Mouse (Mus musculus): ENCODE measurements around the gene Tgfbr2. TPM values are rescaled to one million over a fixed set of nuclear protein-coding genes. Genes with fewer than 3 reads are reported as not detected.

Tgfbr2 gene
- polyA plus RNA-seq, 2 experiments, result 3.2 to 4.2 TPM

DNA sequence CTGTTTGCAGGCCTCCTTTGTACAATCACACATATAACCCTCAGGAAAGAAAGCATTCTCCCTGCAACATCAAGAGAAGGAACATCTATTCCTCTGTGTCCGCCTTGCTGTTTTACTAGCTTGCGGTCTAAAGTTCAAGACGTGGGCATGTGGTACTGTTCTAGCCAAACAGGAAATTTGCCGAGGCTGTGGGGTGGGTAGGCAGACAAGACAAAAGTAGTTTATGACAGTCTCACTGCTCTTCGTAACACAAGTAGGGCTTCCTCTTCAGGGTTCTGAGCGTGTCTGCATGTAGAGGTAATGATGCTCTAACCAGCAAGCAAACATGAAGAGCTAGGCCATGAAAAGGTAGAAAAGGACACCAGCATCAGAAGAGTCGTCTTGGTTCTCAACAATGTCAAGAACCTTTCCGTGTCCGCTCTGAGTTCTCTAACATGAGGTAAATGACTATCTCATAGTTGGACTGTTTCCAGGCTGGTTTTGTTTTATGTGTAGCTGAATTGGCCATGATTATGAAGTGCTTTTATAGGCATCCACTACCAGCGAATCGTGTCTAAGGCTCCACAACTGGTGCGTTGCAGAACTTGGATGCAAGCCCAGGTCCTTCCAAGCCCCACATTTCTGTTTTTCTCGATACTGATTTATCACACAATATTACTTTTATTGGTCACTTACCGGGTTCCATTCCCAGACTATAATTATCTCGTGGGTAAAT is 13.9 kb upstream of the Tgfbr2 start:
- Histone ChIP-seq H3K27ac (no peak overlapping the region), H3K4me2 (ENCODE audit: low read depth) (no peak overlapping the region), H3K36me3 (replicated peaks; ENCODE audit: control insufficient read depth, insufficient read depth, low read depth) (no peaks in the 10 kb centered on the region), H3K4me3 (ENCODE audit: insufficient read depth in 1 of 2, low read depth in 2 of 2, low read length in 2 of 2) (no peak overlapping the region), H3K27me3 (ENCODE audit: control insufficient read depth, insufficient read depth, low read length) (no peaks in the 10 kb centered on the region), H3K9me3 (ENCODE audit: control insufficient read depth, low read length) (no peaks in the 10 kb centered on the region), H3K4me1 (replicated peaks; ENCODE audit: control insufficient read depth in 2 of 2, insufficient read depth in 2 of 2, low read length in 1 of 2) (peaks cover 0 to 12% of the 10 kb centered on the region in 2 experiments; a peak in 2 of 4 replicates), H3K9ac (replicated peaks) (no peak overlapping the region)
- 65% methylated on average over 15 of the region's 15 CpGs for WGBS (ENCODE audit: insufficient replicate concordance)
- ATAC-seq (ENCODE audit: insufficient read depth), result no peak
- TF ChIP-seq CTCF (IDR thresholded peaks at IDR 0.05; ENCODE audit: low read depth) (no peak), EP300 (IDR thresholded peaks at IDR 0.05; ENCODE audit: low read depth) (no peak)
- DNase-seq (ENCODE audit: low read depth in 3 of 3, low spot score in 3 of 3), result no peak

DNA sequence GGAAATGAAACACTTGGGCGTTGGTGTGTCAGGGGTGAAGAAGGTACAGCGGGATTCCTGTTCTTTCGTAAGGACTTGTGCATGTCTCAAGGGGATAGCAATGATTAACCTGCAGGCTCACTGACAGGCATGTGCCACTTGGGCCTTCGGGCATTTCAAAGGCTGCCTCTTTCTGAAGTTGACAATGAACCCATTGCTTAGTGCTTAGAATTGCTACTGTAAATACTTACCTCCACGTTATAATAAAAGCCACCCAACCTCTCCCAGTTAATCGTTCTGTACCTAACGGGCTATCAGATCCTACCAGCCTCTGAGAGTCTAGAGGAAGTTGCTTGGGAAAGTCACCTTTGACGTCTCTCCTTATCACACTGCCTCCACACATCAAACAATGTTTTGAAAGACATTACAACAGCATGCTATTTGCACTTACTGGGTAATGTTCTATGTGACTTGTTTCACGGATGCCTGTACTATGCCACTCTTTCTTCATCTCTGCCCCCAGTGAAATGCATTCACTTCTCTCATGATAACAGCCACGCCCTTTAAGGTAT is 12.1 kb upstream of the Tgfbr2 start:
- WGBS (ENCODE audit: insufficient replicate concordance), result 33% methylated on average over 10 of the region's 10 CpGs
- H3K9me3 ChIP-seq (ENCODE audit: control insufficient read depth, low read length), result no peaks in the 10 kb centered on the region
- no peaks in the 10 kb centered on the region for H3K27me3 ChIP-seq (ENCODE audit: control insufficient read depth, insufficient read depth, low read length)
- no peak for DNase-seq (ENCODE audit: low read depth in 3 of 3, low spot score in 3 of 3)
- TF ChIP-seq CTCF (IDR thresholded peaks at IDR 0.05; ENCODE audit: low read depth) (no peak), EP300 (IDR thresholded peaks at IDR 0.05; ENCODE audit: low read depth) (no peak)
- no peak overlapping the region for H3K4me3 ChIP-seq (ENCODE audit: insufficient read depth in 1 of 2, low read depth in 2 of 2, low read length in 2 of 2)
- no peak overlapping the region for H3K4me2 ChIP-seq (ENCODE audit: low read depth)
- peak; percentile 13; the same call in 1 of the 2 replicates for ATAC-seq (ENCODE audit: insufficient read depth)
- H3K27ac ChIP-seq, result no peak overlapping the region
- no peak overlapping the region for H3K9ac ChIP-seq (replicated peaks)
- peaks cover 0 to 9% of the 10 kb centered on the region in 2 experiments; a peak in 2 of 4 replicates for H3K4me1 ChIP-seq (replicated peaks; ENCODE audit: control insufficient read depth in 2 of 2, insufficient read depth in 2 of 2, low read length in 1 of 2)
- no peaks in the 10 kb centered on the region for H3K36me3 ChIP-seq (replicated peaks; ENCODE audit: control insufficient read depth, insufficient read depth, low read depth)

DNA sequence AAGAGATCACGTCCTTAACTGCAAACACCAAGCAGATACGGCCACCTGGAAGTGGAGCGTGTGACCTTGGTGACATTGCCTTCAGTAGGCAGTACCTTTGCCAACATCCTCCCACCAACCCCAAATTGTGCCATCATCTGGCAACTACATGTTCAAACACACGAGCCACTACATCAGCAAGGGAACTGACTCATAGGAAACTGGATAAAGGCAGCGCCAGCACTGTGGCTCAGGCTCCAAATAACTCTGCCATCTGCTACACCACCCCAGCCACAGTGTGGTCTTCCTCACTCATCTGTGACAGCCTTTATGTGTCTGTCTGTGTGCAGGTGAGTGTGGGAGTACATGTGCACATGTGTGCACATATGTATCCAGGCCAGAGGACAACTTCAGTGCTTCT is 9.7 kb upstream of the Tgfbr2 start:
- Histone ChIP-seq H3K4me2 (ENCODE audit: low read depth) (no peak overlapping the region), H3K4me3 (ENCODE audit: insufficient read depth in 1 of 2, low read depth in 2 of 2, low read length in 2 of 2) (no peak overlapping the region), H3K27ac (no peak overlapping the region), H3K27me3 (ENCODE audit: control insufficient read depth, insufficient read depth, low read length) (no peaks in the 10 kb centered on the region), H3K9ac (replicated peaks) (no peak overlapping the region), H3K36me3 (replicated peaks; ENCODE audit: control insufficient read depth, insufficient read depth, low read depth) (no peaks in the 10 kb centered on the region), H3K4me1 (replicated peaks; ENCODE audit: control insufficient read depth in 2 of 2, insufficient read depth in 2 of 2, low read length in 1 of 2) (peaks cover 0 to 9% of the 10 kb centered on the region in 2 experiments; a peak in 2 of 4 replicates), H3K9me3 (ENCODE audit: control insufficient read depth, low read length) (no peaks in the 10 kb centered on the region)
- DNase-seq (ENCODE audit: low read depth in 3 of 3, low spot score in 3 of 3) (no peak), ATAC-seq (ENCODE audit: insufficient read depth) (no peak)
- TF ChIP-seq EP300 (IDR thresholded peaks at IDR 0.05; ENCODE audit: low read depth) (no peak), CTCF (IDR thresholded peaks at IDR 0.05; ENCODE audit: low read depth) (no peak)
- 75% methylated on average over 5 of the region's 5 CpGs for WGBS (ENCODE audit: insufficient replicate concordance)

DNA sequence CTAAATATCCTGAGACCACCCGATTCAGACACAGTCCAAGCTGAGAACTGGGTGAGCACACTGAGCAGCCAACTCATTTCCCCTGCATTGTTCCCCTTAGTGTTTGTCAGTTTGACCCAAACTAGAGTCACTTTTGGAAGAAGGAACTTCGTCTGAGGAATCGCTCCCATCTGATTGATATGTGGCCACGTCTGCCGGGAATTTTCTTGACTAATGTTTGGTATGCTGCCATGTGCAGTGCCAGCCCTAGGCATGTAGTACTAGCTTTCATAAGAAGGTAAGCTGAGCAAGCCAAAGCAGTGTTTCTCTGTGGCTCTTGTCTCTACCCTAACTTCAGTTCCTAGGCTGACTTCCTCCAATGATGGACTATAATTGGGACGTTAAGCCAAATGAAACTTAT is 7.9 kb upstream of the Tgfbr2 start:
- no peaks in the 10 kb centered on the region for H3K36me3 ChIP-seq (replicated peaks; ENCODE audit: control insufficient read depth, insufficient read depth, low read depth)
- H3K4me1 ChIP-seq (replicated peaks; ENCODE audit: control insufficient read depth in 2 of 2, insufficient read depth in 2 of 2, low read length in 1 of 2), result peaks cover 0 to 9% of the 10 kb centered on the region in 2 experiments; a peak in 2 of 4 replicates
- H3K27ac ChIP-seq, result no peak overlapping the region
- no peak overlapping the region for H3K4me2 ChIP-seq (ENCODE audit: low read depth)
- WGBS (ENCODE audit: insufficient replicate concordance), result 57% methylated on average over 6 of the region's 6 CpGs
- H3K27me3 ChIP-seq (ENCODE audit: control insufficient read depth, insufficient read depth, low read length), result no peaks in the 10 kb centered on the region
- no peak overlapping the region for H3K4me3 ChIP-seq (ENCODE audit: insufficient read depth in 1 of 2, low read depth in 2 of 2, low read length in 2 of 2)
- no peak overlapping the region for H3K9ac ChIP-seq (replicated peaks)
- no peaks in the 10 kb centered on the region for H3K9me3 ChIP-seq (ENCODE audit: control insufficient read depth, low read length)
- no peak for TF ChIP-seq CTCF (IDR thresholded peaks at IDR 0.05; ENCODE audit: low read depth)
- TF ChIP-seq EP300 (IDR thresholded peaks at IDR 0.05; ENCODE audit: low read depth), result no peak
- DNase-seq (ENCODE audit: low read depth in 3 of 3, low spot score in 3 of 3) (no peak), ATAC-seq (ENCODE audit: insufficient read depth) (no peak)

DNA sequence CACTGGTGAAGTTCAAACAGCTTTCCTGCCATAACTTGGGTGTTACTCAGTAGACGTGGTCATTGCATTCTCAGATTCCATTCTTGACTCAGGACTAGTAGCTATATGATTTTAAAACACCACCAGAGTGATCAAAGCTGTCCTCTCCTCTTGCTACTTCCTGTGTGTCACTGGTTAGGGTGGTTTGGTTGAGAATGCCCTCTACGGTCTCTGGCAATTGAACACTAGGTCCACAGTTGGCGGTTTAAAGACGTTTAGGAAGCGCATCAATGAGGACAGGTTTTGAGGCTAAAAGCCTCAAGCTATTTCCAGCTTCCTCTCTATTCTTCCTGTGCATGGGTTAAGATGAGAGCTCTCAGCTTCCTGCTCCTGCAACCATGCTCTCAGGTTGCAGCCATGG is 6.4 kb upstream of the Tgfbr2 start:
- ATAC-seq (ENCODE audit: insufficient read depth), result no peak

More for the DNA sequence above, 6.4 kb upstream of the Tgfbr2 start:
- H3K36me3 ChIP-seq (replicated peaks; ENCODE audit: control insufficient read depth, insufficient read depth, low read depth), result no peaks in the 10 kb centered on the region
- no peak overlapping the region for H3K4me2 ChIP-seq (ENCODE audit: low read depth)
- TF ChIP-seq EP300 (IDR thresholded peaks at IDR 0.05; ENCODE audit: low read depth) (no peak), CTCF (IDR thresholded peaks at IDR 0.05; ENCODE audit: low read depth) (no peak)
- H3K9me3 ChIP-seq (ENCODE audit: control insufficient read depth, low read length), result no peaks in the 10 kb centered on the region
- no peak overlapping the region for H3K9ac ChIP-seq (replicated peaks)
- H3K4me1 ChIP-seq (replicated peaks; ENCODE audit: control insufficient read depth in 2 of 2, insufficient read depth in 2 of 2, low read length in 1 of 2), result peaks cover 0 to under 1% of the 10 kb centered on the region in 2 experiments; a peak in 2 of 4 replicates
- no peak overlapping the region for H3K27ac ChIP-seq
- H3K27me3 ChIP-seq (ENCODE audit: control insufficient read depth, insufficient read depth, low read length), result no peaks in the 10 kb centered on the region
- DNase-seq (ENCODE audit: low read depth in 3 of 3, low spot score in 3 of 3), result no peak
- no peak overlapping the region for H3K4me3 ChIP-seq (ENCODE audit: insufficient read depth in 1 of 2, low read depth in 2 of 2, low read length in 2 of 2)
- whole genome bisulfite sequencing (ENCODE audit: insufficient replicate concordance), result 55% methylated on average over 5 of the region's 5 CpGs

Data from liver, embryonic 14.5 days (tissue).